Mouse (Mus musculus) gastrocnemius, postnatal 25 days (tissue): ENCODE data around the gene Arhgap15. TPM values are rescaled to one million over a fixed set of nuclear protein-coding genes. Genes with fewer than 3 reads are reported as not detected.

Experiments
- DNase-seq: peaks from one replicate; pipeline ENCODE4 v3.0.0; 2022
- total RNA-seq, 2 experiments: library from RNA; stranded (reverse); gene quantifications; 1 replicate in 1 of 2; 2 replicates in 1 of 2; pipeline ENCODE4 v1.2.3; 2021

The Arhgap15 gene
- total RNA-seq, 2 experiments from 2014 or later, result 0.51 to 1.1 TPM

DNA sequence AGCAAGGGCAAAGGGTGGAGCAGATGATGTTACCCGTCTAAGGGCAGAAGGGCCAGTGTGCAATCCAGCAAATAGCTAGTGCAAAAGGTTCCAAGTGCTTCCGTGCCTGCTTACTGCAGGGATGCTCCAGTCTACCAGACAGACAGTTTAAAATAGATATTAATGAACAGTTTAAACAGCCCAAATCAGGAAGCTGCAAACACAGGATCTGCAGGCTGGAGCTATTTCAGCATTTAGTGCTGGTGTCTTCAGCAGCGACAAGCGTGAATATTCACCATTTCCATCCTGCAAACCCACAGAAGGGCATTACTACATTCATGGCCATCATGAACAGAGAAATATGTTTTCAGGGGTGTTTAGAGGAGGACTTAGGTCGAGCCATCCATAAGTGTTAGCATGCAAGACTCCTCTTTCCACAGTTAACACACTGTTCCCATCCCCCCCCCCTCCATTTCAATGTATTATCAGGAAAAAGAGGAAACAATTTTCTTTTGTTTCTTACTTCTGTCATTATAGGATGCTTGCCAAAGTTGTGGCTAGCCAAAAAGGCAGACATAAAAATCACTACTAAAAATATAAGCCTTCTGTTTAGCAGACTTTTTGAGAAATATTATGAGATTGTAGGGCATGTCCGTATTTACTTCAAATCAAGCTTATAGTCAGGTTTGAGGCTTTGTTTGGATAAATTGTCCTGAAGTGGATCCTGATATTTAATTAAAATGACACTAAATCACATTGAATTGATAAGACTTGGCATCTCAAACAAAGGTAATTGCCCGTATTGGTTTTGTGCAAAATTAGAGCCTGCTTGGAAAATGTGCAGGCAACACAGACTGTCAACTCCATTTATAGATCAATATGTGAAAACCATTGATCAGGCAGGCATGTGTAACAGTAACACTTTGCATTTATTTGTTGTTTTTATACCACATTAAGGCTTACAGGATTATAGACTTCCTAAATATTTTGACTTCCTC, 35.4 kb downstream of the Arhgap15 start:
- DNase-seq, result no peak

DNA sequence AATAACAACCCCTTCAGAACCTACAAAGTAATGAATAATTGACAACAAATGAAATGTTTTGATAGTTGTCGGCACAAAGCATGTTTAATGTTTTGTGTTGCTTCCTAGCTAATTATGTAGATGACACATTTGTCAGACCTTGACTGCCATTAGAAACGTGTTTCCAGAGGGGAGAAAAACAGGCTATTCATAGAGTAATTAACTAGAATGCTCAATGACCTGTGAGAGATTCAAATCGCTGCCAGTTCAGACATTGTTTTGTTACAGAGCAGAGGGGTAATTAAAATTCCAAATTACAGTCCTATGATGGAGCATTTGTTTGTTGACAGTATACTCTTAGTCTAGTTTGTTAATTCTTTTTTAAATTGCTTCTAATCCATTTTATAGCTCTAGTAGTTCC, 37.5 kb downstream of the Arhgap15 start:
- no peak for DNase-seq

DNA sequence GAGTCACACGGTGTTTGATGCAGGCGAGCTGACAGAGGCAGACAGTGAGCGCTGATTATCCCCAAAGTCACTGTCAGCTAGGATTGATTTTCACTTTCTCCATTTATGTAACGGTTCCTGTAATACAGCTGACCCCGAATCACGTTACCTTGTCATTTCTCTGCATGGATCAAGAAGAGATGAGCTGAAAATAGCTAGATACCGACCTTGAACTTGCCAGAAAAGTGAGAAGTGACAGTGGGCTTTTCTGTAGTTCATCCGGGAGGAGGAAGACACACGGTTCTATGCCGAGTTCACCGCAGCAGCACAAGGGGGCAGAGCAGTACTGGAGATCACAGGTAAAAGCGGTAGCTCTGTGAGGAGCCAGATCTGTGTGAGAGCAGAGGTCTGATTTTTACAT, 38.5 kb downstream of the Arhgap15 start:
- no peak for DNase-seq

DNA sequence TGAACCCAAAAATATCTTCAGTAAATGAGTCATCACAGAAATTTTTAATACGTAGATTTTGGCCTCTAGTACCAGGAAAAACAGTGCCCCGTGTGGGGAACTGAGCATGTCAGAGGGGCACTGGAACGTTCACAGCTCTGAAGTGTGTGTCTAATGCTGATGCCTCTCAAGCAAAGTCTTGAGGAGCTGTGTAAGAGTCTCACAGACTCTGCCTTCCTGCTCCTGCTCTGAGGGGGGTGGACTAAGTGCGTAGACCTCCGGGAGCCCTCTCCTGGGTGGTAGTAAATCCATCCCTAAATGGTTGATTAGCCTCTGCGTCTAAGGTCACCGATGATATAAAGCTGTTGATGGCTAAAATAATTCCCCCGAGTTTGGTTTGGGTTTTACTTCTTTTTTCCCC, 39.9 kb downstream of the Arhgap15 start:
- DNase-seq, result no peak

DNA sequence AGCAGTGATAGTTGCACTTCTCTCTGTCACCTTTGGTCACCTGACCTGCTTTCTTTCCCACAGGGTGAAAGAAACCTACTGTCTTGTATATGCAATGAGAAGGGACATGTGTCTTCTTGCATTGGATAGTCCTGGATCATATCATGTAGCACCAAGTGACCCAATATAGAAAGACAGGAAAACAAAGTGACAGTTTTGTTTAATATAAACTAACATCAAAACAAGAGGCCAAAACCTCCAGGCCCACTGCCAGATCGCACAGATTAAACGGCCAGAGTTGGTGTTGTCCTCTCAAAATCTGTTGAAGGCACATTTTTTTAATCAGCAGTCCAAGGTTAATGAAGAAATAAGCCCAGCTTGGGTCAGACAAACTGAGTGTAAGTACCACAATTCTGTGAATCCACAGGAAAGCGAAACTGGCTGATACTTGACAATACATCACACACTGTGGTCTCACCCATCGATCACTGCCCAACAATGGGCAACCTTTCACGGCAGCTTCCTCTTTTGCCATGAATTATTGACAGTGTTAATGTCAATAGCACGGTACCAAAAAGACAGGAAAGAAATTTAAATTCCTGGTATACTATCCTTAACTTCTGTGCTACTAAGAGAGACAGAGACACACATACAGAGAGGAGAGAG, 41.5 kb downstream of the Arhgap15 start:
- DNase-seq, result no peak

DNA sequence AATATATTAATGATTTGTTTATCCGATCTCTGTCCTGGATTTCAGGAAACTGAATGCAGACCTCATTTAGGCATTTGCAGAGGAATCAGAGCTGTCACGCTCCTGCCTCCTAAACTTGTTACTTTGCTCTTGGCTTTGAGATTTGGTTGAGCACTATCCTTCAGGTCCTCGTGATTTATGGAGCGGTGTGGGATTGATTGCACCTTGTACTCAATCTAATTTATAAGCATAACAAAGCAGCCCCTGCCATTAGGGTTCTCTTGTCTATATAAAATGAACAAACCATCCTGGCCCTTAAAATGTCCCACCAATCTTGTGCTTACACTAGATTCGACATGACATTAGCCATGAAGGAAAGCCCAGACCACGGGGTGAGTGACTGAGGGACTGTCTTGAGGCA, 43.0 kb downstream of the Arhgap15 start:
- DNase-seq, result no peak

DNA sequence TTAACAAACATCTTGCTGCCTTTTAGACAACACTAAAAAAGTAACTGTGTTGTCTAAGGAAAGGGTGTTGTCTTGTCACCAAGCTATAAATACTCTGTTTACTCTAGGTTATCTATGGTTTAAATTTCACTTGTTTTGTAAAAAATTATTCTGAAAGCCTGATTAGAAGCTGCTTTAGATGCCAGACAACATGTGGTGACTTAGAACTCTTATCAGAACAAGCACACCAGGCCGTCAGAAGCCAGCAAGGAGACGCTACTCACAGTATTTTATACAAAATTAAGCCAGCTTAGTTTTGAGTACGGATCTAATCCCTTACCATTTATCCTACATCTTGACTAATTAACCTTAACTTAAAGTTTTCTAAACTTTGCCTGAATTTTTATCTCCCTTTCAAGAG, 44.5 kb downstream of the Arhgap15 start:
- DNase-seq, result no peak

DNA sequence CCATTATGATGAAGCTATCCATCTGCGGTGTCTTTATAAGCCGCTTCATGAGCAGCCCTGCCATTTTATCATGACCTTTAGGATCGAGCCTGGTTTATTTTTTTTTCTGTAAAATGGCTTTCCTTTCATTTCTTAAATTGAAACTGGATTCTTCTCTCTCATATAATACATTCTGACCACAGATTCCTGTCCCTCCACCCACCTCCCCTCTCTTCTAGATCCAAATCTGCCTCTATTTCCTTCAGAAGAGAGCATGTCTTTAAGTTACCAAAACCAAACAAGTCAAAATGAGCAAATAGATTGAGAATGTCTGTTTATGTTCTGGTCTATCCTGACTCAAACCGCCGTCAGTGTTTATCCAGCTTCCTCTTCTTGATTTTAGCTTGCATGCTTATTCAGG, 46.1 kb downstream of the Arhgap15 start:
- DNase-seq, result no peak

DNA sequence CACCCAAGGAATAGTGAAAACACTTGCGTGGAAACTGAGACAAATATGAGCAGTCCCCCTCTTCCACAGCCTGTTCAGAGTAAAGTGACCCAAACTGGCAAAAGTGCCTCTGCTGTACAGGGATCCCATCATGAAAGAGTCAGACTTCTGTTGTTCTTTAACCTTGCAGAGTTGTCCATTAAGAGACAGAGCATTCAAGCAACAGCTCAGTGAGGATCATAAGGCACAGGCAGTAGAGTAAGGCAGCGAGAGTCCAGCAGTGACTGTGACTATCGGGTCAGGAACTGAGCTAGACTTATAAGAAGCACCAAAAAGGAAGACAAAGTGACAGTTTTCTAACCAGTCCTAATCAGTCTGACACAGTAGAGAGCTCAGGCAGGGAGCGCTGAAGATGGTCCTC, 47.8 kb downstream of the Arhgap15 start:
- no peak for DNase-seq

DNA sequence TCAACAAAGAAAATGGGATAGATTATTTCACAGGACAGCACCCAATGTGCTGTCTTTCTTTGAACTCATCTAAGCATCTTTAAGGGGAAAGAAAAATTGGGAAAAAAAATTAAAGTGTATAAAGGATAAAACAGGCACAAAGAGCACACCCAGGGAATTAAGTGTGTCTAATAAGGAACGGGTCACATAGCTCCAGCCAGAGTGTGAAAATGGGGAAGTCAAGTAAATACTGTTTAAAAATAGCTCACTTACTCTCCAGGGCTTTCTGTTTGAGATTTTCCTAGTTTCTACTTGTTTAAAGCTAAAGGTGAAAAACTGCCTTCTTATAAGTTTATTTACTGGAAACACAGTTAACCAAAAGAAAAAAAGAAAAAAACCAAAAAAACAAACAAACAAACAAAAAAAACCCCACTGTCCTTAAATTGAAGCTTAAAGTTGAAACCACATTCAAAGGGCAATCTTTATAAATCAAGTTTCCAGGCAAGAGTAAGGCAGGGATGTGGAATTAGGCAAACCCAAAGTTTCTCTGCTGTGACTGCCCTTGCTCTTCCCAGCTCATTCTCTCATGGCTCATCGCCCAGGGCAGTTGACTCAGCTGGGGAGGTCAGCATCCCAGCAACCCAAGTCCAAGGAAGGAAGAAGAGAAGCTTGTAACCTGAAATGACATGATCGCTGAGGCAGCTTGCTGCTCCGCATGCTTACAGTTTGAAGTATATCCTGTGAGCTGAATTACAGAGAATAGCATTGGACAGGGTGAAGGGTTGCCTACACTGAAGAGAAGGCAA, 57.5 kb downstream of the Arhgap15 start:
- DNase-seq, result peak; percentile 61

DNA sequence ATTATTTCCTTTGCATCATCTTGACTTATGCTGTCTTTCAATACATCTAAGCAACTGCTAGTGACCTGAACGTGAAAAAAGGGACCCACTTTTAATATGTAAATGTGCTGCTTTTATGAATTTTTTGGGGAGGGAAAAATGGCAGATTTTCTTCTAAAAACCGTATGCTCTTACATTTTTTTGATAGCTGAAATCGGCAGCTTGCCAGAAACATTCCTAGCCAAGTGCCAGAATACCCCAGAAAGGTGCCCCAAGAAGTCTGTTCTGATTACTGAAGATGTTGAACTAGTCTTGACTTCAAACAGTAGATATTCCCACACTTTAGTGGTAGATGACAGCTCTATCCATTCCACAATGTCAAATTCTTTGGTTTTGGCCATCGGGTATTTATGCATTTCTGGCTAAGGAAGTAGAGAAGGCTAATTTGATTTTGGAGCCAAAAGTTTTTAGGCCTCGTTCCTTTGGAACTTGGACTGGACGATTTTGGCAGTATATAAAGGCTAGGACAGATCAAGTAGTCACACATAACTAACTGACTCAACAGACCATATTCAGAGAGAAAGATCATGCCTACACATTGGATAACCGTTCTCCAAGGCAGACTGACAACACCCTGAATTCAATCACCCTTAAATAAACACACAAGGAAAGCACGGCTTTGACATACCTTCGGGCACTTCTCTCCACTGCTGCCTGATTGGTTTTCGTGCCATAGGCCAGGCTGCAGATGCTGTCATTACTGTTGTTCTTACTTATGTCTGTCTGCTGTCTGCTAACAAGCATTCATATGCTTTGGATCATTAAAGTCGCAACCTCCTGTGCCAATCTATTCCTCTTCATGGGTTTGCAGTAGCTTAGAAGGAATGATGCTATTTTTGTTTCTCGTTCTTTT, 67.5 kb downstream of the Arhgap15 start:
- DNase-seq, result no peak

DNA sequence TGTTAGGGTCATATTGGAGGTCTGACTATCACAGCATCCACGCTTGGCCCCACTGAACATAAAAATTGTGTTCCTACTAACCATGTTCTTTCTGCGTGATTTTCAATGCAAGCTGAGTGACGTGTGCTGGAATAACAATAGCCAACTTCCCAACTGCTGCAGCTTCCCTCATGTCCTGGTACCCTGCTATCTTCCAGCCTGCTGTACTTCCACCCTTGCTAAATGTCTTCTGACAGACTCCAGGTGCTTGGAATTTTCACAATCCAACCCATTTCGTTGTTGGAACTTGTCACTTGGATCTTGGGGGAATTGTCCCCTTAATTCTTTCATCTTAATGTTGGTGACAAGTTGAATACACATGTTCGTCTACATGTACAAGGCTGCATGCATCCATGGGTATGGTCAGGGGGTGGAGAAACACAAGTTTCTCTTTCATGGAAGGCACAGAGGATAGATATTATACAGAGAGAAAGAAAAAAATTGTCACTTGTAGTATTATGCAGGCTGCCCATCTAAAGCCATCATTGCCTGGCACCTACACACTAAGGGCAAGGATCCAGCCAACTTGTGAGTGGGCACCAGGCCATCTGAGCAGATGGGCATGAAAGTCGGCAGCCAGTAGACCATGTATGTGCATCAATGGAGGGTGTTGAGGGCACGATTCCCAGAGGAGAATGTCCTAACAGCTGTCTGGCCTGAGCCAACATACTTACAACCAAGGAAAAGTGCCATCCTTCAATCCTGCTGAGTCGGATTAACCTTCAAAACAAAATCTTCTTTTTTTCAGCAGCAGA, 68.4 kb downstream of the Arhgap15 start:
- DNase-seq, result peak; percentile 14

DNA sequence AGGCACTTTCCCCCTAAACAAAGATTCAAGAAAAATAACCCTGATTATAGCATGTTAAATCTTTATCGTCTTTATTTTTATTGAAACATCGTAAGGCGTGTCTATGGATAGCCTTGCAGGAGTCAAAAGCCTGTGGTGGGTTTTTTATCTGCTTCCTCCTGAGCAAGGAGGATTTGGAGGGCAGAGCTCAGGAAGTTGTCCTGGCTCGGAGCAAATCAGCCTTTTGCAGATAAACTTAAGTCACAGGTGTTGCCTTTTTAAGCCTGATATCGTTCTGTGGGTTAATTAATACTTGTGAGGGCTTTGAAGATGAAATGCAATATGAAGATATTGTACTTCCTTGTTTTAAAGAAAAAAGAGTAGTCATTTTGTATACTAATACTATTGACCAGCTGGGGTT, 87.3 kb downstream of the Arhgap15 start:
- DNase-seq, result no peak

DNA sequence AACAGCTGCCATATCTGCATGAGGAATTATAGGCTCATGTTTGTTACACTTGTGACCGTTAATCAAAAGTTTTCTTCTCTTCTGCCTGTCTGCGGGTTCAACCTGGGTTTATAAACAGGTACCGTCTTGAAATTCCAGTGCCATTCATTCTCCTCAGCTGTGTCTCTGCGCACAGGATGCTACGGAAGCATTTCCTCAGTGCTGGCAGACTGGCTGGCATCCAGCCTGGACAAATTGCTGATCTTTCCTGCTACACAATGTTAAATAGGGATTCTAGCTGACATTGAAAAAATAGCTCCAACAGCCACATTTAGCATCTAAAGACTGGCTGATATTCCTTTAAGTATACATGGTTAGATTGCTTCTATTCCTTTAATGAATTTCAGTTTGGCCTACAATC, 93.0 kb downstream of the Arhgap15 start:
- no peak for DNase-seq

DNA sequence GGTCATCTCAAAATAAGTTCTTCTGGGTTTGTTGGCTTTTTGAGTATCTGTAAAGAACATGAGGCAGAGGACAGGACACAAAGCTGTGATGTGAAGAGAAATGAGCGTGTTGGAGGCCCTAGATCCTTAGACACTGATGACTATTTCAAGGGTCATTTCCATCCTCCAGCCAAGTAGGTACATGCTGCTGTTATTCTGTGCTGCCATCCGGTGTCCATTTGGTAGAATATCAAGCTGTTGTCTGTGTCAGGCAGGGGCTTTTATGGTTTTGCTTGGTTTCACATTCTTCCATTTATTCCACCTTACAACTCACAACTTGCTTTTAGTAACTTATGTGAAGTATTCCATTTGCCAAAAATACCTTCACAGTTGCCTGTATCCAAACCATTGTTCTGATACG, 102.6 kb downstream of the Arhgap15 start:
- DNase-seq, result no peak

DNA sequence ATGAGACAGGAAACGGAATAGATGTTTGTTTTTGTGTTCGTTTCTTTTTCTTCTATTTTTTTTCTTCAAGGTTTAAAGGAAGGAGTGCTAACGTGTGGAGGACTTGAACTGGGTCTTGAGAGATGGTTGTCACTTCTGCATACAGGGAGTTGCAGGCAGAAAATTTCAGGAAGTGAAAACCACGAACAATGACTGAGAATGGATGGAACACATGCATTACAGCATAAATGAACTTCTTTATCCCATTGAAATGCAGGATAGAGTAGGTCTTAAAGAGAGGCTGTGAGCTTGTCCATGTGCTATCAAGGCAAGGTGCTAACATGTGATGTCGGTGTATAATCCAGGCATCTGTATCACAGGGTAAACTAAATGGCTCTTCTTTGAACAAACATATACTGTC, 114.1 kb downstream of the Arhgap15 start:
- DNase-seq, result no peak

DNA sequence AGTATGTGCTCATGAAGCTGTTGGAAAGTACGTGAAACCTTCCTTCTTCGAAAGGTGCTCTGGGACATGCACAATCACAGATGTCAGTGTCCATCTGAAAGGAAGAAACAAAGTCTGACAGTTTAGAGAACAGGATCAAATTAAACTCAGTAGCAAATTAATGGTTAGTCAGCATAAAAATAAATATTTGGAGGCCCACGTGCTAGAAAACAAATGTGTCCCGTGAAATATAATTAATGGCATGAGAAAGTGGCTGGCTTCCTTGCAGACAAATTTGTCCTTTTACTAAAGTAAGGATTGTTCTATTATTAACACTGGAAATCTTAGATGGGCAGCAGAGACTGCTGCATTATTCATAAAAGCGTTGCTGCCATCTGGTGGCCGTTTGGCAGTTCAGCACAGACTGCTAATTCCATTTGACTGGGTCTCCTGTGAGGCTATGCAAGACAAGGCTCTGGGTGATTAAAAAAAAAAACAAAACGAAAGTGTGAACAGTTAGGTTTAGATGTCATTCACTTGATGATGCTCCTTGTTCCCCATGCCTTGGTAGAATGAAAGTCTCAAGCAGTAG, 153.9 kb downstream of the Arhgap15 start:
- DNase-seq, result peak; percentile 43

DNA sequence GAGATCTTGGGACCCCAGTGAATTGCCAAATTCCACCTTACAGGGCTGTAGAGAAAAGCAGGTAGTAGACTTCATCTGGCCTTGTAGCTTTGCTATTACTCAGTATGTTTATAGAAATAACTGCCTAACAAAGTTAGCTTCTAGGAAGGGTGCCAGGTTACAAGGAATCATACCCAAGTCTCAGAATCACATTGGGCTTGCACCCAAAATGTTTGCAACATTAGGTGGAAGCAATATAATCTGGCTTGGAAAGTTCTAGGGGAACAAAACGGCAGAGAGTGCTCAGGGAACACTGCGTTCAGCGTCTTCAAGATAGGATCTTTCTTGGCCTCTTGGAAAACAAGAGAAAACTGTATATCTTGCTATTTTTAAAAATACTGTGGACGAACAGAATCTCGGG, 158.9 kb downstream of the Arhgap15 start:
- peak; percentile 24 for DNase-seq

DNA sequence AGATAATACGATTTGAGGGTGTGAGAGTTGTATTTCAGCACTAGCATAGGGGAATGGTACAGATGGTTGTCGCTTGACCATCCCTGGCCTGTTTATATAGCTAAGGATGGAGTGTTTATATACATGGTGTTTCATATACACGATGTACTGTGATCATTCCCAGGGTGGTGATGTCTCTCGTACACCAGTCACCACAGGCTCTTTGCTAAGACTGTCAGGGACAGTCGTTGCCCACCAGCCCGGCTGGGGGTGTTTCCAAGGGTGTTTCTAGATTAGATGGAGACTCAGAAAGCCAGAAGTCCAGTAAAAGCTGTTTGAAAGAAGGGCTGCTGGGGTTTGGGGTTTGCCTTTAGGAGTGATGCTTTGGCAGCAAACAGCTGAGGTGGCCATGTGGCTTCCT, 165.5 kb downstream of the Arhgap15 start:
- no peak for DNase-seq

DNA sequence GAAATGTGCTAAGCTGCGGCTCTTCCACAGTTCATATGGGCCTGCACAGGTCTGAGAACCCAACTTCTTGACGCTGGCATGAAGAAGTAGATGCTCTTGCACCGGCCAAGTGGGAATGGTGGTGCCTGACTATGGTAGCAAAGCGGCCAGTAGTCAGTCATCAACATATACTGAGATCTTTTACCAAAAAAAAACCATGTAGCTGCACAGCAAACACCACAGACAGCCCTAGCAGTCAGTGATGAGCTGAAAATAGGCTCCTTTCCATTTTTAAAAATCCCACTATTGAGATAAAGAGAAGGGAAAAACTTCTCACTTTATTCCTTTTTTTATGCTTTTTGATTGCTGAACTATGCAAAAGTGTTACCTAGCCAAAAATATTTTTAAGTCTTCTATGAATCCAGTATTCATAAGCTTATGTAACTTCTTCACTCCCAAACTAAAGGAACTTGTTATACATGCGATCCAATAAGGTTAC, 175.3 kb downstream of the Arhgap15 start:
- DNase-seq, result no peak
